Mouse (Mus musculus) heart, embryonic 15.5 days (tissue): ENCODE data around the gene Clptm1. TPM values are rescaled to one million over a fixed set of nuclear protein-coding genes. Genes with fewer than 3 reads are reported as not detected.

Source experiments
- ATAC-seq: fragments of 200-750 bp; cut with Nextera tagmentation; replicated peaks from 2 replicates; pipeline ENCODE4 v1.8.0; 2017; ENCODE audit warnings: low read depth, moderate TSS enrichment; ENCODE audit not compliant: insufficient number of reproducible peaks, insufficient read depth, low FRiP score
- H3K27ac ChIP-seq: fragments of 300-500 bp; sonication (generic); 2 replicates; pipeline ENCODE4 v1.5.1; 2015; ENCODE audit warnings: mild to moderate bottlenecking, inconsistent platforms
- H3K27me3 ChIP-seq: fragments of 300-500 bp; sonication (generic); 2 replicates; pipeline ENCODE4 v1.6.1; 2015; ENCODE audit warnings: inconsistent platforms
- H3K36me3 ChIP-seq: fragments of 300-500 bp; sonication (generic); 2 replicates; pipeline ENCODE4 v1.6.1; 2015; ENCODE audit warnings: mild to moderate bottlenecking, inconsistent platforms
- H3K4me1 ChIP-seq: fragments of 300-500 bp; sonication (generic); replicated peaks from 2 replicates; pipeline ENCODE4 v1.6.1; 2015; ENCODE audit warnings: inconsistent platforms
- H3K4me2 ChIP-seq: fragments of 300-500 bp; sonication (generic); 2 replicates; pipeline ENCODE4 v1.6.1; 2015; ENCODE audit warnings: inconsistent platforms, mild to moderate bottlenecking, moderate library complexity
- H3K4me3 ChIP-seq: fragments of 300-500 bp; sonication (generic); 2 replicates; pipeline ENCODE4 v1.5.1; 2015; ENCODE audit warnings: mild to moderate bottlenecking, inconsistent platforms
- H3K9ac ChIP-seq: fragments of 300-500 bp; sonication (generic); 2 replicates; pipeline ENCODE4 v1.6.1; 2015; ENCODE audit warnings: mild to moderate bottlenecking, inconsistent platforms
- H3K9me3 ChIP-seq: fragments of 300-500 bp; sonication (generic); replicated peaks from 2 replicates; pipeline ENCODE4 v1.6.1; 2016; ENCODE audit warnings: inconsistent platforms
- whole genome bisulfite sequencing: fragments of 180-500 bp; shearing (Covaris S2); methylation state at CpG from one replicate; pipeline ENCODE4 v1.1.7; 2015; ENCODE audit warnings: mixed read lengths; 5-methylcytosine and 5-hydroxymethylcytosine counted together
- polyA plus RNA-seq: library from polyadenylated mRNA; unstranded; fragments of >200 nt; fragmentation: Nextera tagmentation; extraction: Ambion mirVana; gene quantifications from 2 replicates; pipeline ENCODE4 v1.2.1, GENCODE M21; 2015

Gene Clptm1
- polyA plus RNA-seq, 1 experiment from 2014 or later = 67.3 TPM

- peak overlapping the region; percentile 70 for H3K27ac ChIP-seq
- WGBS = 76% methylated on average over 4 of the region's 4 CpGs
These were observed 35.0 kb upstream of the Clptm1 start for GRCm38 (mm10) chr7:19699827-19700148.

DNA sequence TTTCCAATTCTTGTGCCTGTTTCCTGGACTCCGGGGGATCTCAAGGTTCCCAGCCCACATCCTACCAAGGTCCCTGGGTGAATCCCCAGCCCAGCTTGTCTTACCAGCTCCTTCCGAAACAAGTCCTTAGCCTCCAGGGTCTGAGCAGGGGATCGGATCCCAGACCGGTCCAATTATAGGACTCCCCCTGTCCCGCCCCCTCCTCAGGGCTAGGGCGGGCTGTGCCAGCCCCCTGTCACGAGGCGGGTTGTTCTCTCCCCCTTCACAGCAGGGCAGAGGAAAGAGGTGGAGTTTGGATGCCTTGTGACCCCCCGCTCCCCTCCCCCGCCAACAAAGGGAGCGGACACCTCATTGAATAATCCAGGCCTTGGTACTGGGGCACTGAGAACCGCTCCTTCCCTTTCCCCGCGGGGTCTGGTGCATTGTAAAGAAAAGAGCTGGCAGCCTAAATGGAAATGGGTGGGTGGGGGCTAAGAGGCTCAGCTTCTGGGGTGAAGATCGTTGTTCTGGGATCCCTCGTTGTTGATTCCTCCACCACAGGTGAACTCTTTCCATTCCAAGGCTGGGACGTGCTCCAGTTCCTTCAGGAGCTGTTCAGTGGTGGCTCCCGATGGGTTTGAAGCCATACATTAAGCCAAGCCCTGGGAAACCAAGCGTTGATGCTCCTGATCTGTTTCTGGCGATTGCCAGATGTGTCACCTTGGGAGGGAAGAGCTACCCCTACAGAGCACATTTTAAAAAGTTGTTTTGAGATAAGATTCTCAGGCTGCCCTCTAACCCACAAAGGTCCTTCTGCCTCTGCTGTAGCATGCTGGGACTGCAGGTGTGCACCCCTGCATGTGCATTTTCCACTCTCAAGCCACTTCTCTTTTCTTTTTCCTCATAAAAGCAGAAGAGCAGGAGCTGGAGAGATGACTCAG, 34.3 kb upstream of the Clptm1 start, which contains the start of gene Apoe:
Gene Apoe (minus strand): TSS at position 282 of the 920 bp plus-strand sequence.
- Histone ChIP-seq H3K4me2 (peak within 1 kb of the TSS; percentile 76), H3K9me3 (no peaks in the 10 kb centered on the region), H3K36me3 (peaks cover 27% of the 10 kb centered on the region; the same call in 1 of the 2 replicates), H3K27me3 (no peaks in the 10 kb centered on the region), H3K27ac (peak within 1 kb of the TSS; percentile 70), H3K9ac (peak within 1 kb of the TSS; percentile 58), H3K4me1 (peaks cover 57% of the 10 kb centered on the region), H3K4me3 (peak within 1 kb of the TSS; percentile 52)
- 3% methylated on average over 20 of the region's 20 CpGs for WGBS
- ATAC-seq = peak; percentile 71; the same call in 1 of the 2 replicates

More at GRCm38 (mm10) chr7:19699827-19700148, 35.0 kb upstream of the Clptm1 start:
- Histone ChIP-seq H3K4me1 (peaks cover 53% of the 10 kb centered on the region), H3K4me2 (peak overlapping the region; percentile 76; the same call in 1 of the 2 replicates), H3K36me3 (peaks cover 33% of the 10 kb centered on the region), H3K27me3 (no peaks in the 10 kb centered on the region), H3K4me3 (no peak overlapping the region), H3K9ac (no peak overlapping the region), H3K9me3 (no peaks in the 10 kb centered on the region)
- ATAC-seq = no peak

DNA sequence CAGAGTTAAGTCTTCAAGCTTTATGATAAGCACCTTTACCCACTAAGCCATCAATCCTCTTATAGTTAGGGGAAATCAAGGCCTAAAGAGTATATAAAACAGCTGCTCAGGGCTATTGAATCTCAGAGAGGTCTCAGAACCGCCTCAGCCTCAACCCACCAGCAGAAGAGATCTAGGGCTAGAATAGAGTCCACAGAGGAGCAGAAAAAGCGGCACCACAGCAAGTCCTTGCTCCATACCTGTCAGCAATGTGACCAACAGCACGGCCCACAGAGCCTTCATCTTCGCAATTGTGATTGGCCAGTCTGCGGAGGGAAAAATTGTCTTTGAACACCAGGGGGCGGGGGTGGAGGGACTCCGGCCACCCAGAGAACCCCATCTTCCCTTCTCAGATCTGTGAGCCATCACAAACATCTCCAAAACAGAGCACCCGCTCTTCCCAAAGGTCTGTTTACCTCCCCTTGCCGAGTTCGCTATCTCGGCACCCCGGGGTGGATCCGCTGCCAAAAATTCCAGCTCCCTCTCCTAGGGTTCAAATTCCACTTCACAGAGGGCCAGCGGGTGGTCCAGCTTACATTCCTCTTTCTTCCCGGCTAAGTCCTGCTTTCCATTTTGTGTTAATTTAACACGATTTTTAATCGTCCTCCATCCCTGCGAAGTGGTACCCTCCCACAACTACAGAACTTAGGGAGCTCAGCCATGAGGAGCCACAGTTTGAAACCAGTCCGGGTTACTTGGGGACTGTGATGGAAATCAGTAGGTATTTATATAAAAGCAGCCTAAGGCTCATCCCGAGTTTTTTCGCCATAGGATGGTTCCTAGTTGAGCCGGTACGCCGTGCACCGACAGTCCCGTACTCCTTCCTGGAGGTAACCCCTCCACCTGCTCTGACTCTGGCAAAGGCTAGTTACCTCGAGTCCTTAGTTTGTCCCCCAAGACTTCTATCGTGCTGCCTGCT, 33.4 kb upstream of the Clptm1 start:
- Histone ChIP-seq H3K36me3 (peaks cover 19% of the 10 kb centered on the region; the same call in 1 of the 2 replicates), H3K9me3 (no peaks in the 10 kb centered on the region), H3K9ac (peak overlapping the region; percentile 58), H3K27me3 (no peaks in the 10 kb centered on the region), H3K4me1 (peaks cover 66% of the 10 kb centered on the region), H3K27ac (peak overlapping the region; percentile 62), H3K4me2 (peak overlapping the region; percentile 76), H3K4me3 (peak overlapping the region; percentile 52)
- WGBS = 3% methylated on average over 28 of the region's 28 CpGs
- no peak for ATAC-seq

DNA sequence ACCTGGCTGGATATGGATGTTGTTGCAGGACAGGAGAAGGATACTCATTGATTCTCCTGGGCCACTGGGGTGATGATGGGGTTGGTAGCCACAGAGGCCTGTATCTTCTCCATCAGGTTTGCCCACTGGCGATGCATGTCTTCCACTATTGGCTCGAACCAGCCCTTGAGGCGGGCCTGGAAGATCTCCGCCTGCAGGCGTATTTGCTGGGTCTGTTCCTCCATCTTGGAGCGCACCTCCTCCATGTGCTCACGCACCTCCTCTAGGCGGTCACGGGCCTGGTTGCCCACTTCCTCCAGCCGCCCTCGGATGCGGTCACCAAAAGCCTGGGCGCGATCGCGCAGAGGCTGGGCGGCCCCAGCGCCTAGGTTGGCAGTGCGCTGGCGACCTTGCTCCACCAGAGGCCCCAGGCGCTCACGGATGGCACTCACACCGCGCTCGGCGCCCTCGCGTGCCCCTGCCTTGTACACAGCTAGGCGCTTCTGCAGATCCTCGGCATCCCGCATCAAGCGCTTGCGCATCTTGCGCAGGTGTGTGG, 31.6 kb upstream of the Clptm1 start:
- 91% methylated on average over 34 of the region's 34 CpGs for WGBS
- peak overlapping the region; percentile 77; the same call in 1 of the 2 replicates for H3K27ac ChIP-seq

GRCm38 (mm10) chr7:19695881-19696280, 31.0 kb upstream of the Clptm1 start:
- Histone ChIP-seq H3K9me3 (no peaks in the 10 kb centered on the region), H3K27ac (peak overlapping the region; percentile 77), H3K4me1 (peaks cover 68% of the 10 kb centered on the region), H3K4me2 (no peak overlapping the region), H3K36me3 (peaks cover 9% of the 10 kb centered on the region; the same call in 1 of the 2 replicates), H3K9ac (no peak overlapping the region), H3K27me3 (no peaks in the 10 kb centered on the region), H3K4me3 (no peak overlapping the region)
- no peak for ATAC-seq
- 70% methylated on average over 6 of the region's 6 CpGs for WGBS

More for the DNA sequence above, 31.6 kb upstream of the Clptm1 start:
- Histone ChIP-seq H3K9me3 (no peaks in the 10 kb centered on the region), H3K27me3 (no peaks in the 10 kb centered on the region), H3K36me3 (peaks cover 9% of the 10 kb centered on the region; the same call in 1 of the 2 replicates), H3K4me1 (peaks cover 73% of the 10 kb centered on the region), H3K4me2 (0 out of 2 replicates have a peak overlapping the region, but pooled peaks have one; percentile 76), H3K4me3 (no peak overlapping the region), H3K9ac (no peak overlapping the region)
- ATAC-seq = no peak

DNA sequence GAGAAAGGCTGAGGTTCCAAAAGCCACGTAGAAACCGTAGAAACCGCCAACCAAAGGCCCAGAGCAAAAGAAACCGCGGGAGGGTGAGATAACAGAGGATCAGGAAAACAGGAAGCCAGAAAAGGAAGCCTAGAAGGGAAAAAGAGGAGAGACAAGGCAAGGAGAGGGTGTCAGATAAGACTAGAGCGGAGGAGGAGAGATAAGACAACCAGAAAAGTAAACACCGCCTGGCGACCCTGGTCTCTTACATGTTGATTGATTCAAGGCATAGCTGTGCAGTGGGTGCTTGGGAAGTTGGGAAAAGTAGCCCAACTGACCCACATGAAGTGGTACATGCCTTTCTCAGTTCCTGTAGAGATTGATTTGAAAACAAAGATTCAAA, 30.4 kb upstream of the Clptm1 start:
- H3K4me2 ChIP-seq = no peak overlapping the region
- peak overlapping the region; percentile 77 for H3K27ac ChIP-seq
- no peak overlapping the region for H3K9ac ChIP-seq
- no peaks in the 10 kb centered on the region for H3K27me3 ChIP-seq
- peaks cover 9% of the 10 kb centered on the region; the same call in 1 of the 2 replicates for H3K36me3 ChIP-seq
- peaks cover 62% of the 10 kb centered on the region for H3K4me1 ChIP-seq
- H3K4me3 ChIP-seq = no peak overlapping the region
- ATAC-seq = peak; percentile 14; the same call in 1 of the 2 replicates
- 15% methylated on average over 8 of the region's 8 CpGs for WGBS
- no peaks in the 10 kb centered on the region for H3K9me3 ChIP-seq

GRCm38 (mm10) chr7:19694336-19695212, 29.7 kb upstream of the Clptm1 start:
- no peak overlapping the region for H3K4me2 ChIP-seq
- no peaks in the 10 kb centered on the region for H3K9me3 ChIP-seq
- no peak for ATAC-seq
- H3K36me3 ChIP-seq = peaks cover 9% of the 10 kb centered on the region; the same call in 1 of the 2 replicates
- H3K27me3 ChIP-seq = no peaks in the 10 kb centered on the region
- no peak overlapping the region for H3K9ac ChIP-seq
- no peak overlapping the region for H3K4me3 ChIP-seq
- peaks cover 56% of the 10 kb centered on the region for H3K4me1 ChIP-seq
- H3K27ac ChIP-seq = peak overlapping the region; percentile 77
- 68% methylated on average over 10 of the region's 10 CpGs for WGBS

DNA sequence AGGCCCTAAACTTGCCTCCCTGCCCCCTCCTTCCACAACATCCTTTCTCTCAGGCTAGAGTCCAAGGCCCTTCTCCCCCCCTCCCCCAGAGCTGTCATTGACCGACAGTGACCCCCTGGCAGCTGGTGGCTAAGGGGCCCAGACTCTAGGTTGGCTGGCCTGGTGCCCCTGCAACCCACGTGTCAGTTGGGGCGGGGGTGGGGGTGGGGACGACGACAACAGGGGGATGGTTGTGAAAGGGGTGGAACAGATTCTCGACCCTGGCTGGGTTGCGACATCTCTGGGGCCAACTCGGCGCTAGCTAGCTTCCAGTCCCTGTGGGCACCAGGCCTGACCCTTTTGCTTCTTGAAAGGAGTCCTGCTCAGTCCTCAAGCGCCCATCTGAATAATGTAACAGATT, 28.6 kb upstream of the Clptm1 start:
- 27% methylated on average over 10 of the region's 10 CpGs for WGBS
- peaks cover 45% of the 10 kb centered on the region for H3K4me1 ChIP-seq
- H3K9ac ChIP-seq = no peak overlapping the region
- no peak overlapping the region for H3K4me3 ChIP-seq
- peak overlapping the region; percentile 13; the same call in 1 of the 2 replicates for H3K4me2 ChIP-seq
- H3K9me3 ChIP-seq = no peaks in the 10 kb centered on the region
- H3K27me3 ChIP-seq = no peaks in the 10 kb centered on the region
- H3K27ac ChIP-seq = peak overlapping the region; percentile 77
- H3K36me3 ChIP-seq = peaks cover 9% of the 10 kb centered on the region; the same call in 1 of the 2 replicates
- ATAC-seq = peak; percentile 20; the same call in 1 of the 2 replicates

DNA sequence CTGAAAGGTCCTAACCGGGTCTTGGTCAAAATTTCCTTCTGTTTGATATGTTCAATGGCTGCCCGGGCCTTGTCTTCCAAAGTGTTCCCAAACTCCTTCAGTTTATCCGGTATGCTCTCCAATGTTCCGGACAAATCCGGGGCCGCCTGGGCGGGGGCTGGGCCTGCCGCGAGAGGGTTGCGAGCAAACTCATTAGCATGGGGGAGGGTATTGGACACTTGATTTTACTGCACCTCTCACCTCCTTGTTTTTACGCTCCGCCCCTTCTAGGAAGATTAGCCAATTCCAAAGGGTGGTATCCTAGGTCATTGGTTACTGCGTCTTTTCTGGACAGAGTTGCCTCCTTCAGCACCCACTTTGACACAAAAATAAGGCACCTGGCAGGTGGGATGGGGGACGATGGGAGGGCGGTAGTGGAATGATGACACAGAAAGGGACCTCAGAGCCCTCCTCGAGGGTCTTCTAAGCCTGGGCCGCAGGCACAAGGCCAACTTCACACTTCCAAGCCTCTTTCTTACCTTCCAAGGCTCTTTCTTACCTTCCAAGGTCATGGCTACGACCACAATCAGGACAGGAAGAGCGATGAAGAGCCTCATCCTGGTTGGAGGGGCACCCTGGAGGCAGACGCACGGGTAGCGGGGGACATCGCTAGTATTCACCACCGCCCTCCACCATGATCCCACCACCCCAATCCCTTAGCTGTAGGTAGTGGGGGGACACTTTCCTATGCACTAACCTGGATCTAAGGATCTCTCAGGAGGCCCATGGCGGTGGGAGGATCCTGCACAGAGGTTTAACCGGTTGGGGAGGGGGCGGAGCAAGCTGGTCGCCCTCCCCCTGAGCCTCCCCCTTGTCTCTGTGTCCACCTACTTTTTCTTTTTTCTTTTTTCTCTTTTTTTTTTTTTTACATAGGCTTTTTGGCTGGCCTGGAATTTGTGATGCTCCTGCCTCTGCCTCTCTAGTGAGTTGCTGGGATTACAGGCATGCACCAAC, 27.3 kb upstream of the Clptm1 start, which contains the start of gene Apoc1:
Gene Apoc1 (minus strand): TSS at position 788 of the 993 bp plus-strand sequence.
- Histone ChIP-seq H3K4me1 (peaks cover 39% of the 10 kb centered on the region), H3K27ac (peak within 1 kb of the TSS; percentile 77), H3K9ac (no peak within 1 kb of the TSS), H3K27me3 (no peaks in the 10 kb centered on the region), H3K4me2 (peak within 1 kb of the TSS; percentile 13; the same call in 1 of the 2 replicates), H3K36me3 (peaks cover 9% of the 10 kb centered on the region; the same call in 1 of the 2 replicates), H3K9me3 (no peaks in the 10 kb centered on the region), H3K4me3 (no peak within 1 kb of the TSS)
- WGBS = 53% methylated on average over 28 of the region's 28 CpGs
- ATAC-seq = no peak
